Mouse (Mus musculus) layer of hippocampus, adult 2 months (tissue): ENCODE measurements around the gene Rabgap1. TPM values are rescaled to one million over a fixed set of nuclear protein-coding genes. Genes with fewer than 3 reads are reported as not detected.
"Not testable (repeated sequence)": the region's sequence is repeated elsewhere in the genome, so short reads cannot be mapped to it uniquely, and the experiment has no call there.

Experiments used
- DNase-seq, 2 experiments: peaks; one replicate each; pipeline ENCODE4 v3.0.0; 2022; ENCODE audit warnings: low spot score in 2 of 2
- H3K27ac ChIP-seq: fragments of 200-600 bp; 2 replicates; pipeline ENCODE4 v1.8.1; 2022
- H3K4me3 ChIP-seq: fragments of 200-600 bp; 2 replicates; pipeline ENCODE4 v1.8.1; 2022; ENCODE audit warnings: mild to moderate bottlenecking
- CTCF ChIP-seq: fragments of 200-600 bp; conservative IDR thresholded peaks from 2 replicates; pipeline ENCODE4 v1.8.1; 2022; ENCODE audit warnings: antibody characterized with exemption, mild to moderate bottlenecking, moderate library complexity
- total RNA-seq, 2 experiments: library from RNA; stranded (reverse); gene quantifications; 2 replicates each; pipeline ENCODE4 v1.2.3; 2021

The Rabgap1 gene
- total RNA-seq, 2 experiments from 2014 or later: 92.7 to 99.2 TPM

- H3K4me3 ChIP-seq: no peak overlapping the region
- TF ChIP-seq CTCF: no peak
- DNase-seq: no peak
- no peak overlapping the region for H3K27ac ChIP-seq
Measured at GRCm38 (mm10) chr2:37466266-37466665, 23.2 kb downstream of the Rabgap1 start.

- H3K4me3 ChIP-seq: no peak overlapping the region
- TF ChIP-seq CTCF: no peak
- DNase-seq: no peak
Measured at GRCm38 (mm10) chr2:37479559-37479958, 36.5 kb downstream of the Rabgap1 start.

GRCm38 (mm10) chr2:37480039-37480438 lies 37.0 kb downstream of the Rabgap1 start:
- DNase-seq: no peak
- Histone ChIP-seq H3K27ac (no peak overlapping the region), H3K4me3 (no peak overlapping the region)
- no peak for TF ChIP-seq CTCF

More at GRCm38 (mm10) chr2:37479559-37479958, 36.5 kb downstream of the Rabgap1 start:
- H3K27ac ChIP-seq: no peak overlapping the region

GRCm38 (mm10) chr2:37484165-37484564 lies 41.1 kb downstream of the Rabgap1 start:
- TF ChIP-seq CTCF: no peak
- Histone ChIP-seq H3K27ac (no peak overlapping the region), H3K4me3 (no peak overlapping the region)
- no peak for DNase-seq

- DNase-seq: peak; percentile 37 to 52
- peak; percentile 90 for TF ChIP-seq CTCF
- no peak overlapping the region for H3K27ac ChIP-seq
Measured at GRCm38 (mm10) chr2:37485370-37485769, 42.3 kb downstream of the Rabgap1 start.

GRCm38 (mm10) chr2:37486408-37486807 lies 43.3 kb downstream of the Rabgap1 start:
- TF ChIP-seq CTCF: no peak

More at GRCm38 (mm10) chr2:37485370-37485769, 42.3 kb downstream of the Rabgap1 start:
- H3K4me3 ChIP-seq: no peak overlapping the region

GRCm38 (mm10) chr2:37488956-37489355 lies 45.9 kb downstream of the Rabgap1 start:
- no peak for DNase-seq
- TF ChIP-seq CTCF: no peak

More at GRCm38 (mm10) chr2:37486408-37486807, 43.3 kb downstream of the Rabgap1 start:
- no peak overlapping the region for H3K27ac ChIP-seq
- DNase-seq: no peak
- no peak overlapping the region for H3K4me3 ChIP-seq

GRCm38 (mm10) chr2:37497321-37497720 lies 54.2 kb downstream of the Rabgap1 start:
- no peak for DNase-seq
- TF ChIP-seq CTCF: no peak
- Histone ChIP-seq H3K27ac (no peak overlapping the region), H3K4me3 (no peak overlapping the region)

More at GRCm38 (mm10) chr2:37488956-37489355, 45.9 kb downstream of the Rabgap1 start:
- Histone ChIP-seq H3K27ac (0 out of 2 replicates have a peak overlapping the region, but pooled peaks have one; percentile 8), H3K4me3 (no peak overlapping the region)

- not testable (repeated sequence) for DNase-seq, H3K27ac ChIP-seq, H3K4me3 ChIP-seq
Measured at GRCm38 (mm10) chr2:37505856-37506255, 62.8 kb downstream of the Rabgap1 start.

GRCm38 (mm10) chr2:37511134-37511901 lies 68.2 kb downstream of the Rabgap1 start:
- no peak for TF ChIP-seq CTCF
- DNase-seq: no peak
- no peak overlapping the region for H3K27ac ChIP-seq
- H3K4me3 ChIP-seq: no peak overlapping the region

- TF ChIP-seq CTCF: no peak
- DNase-seq: no peak
- peak within 1 kb of the TSS; percentile 46; the same call in 1 of the 2 replicates for H3K27ac ChIP-seq
- no peak within 1 kb of the TSS; the same call in 1 of the 2 replicates for H3K4me3 ChIP-seq
Measured at GRCm38 (mm10) chr2:37516030-37516710, 73.1 kb downstream of the Rabgap1 start, which contains the start of gene Gpr21. Gene Gpr21 (plus strand): TSS chr2:37516332.

- Histone ChIP-seq H3K27ac (peak overlapping the region; percentile 46; the same call in 1 of the 2 replicates), H3K4me3 (no peak overlapping the region; the same call in 1 of the 2 replicates)
- TF ChIP-seq CTCF: peak; percentile 25
- no peak for DNase-seq
Measured at GRCm38 (mm10) chr2:37516922-37517462, 73.9 kb downstream of the Rabgap1 start.
